Mouse (Mus musculus): ENCODE measurements at regions not wholly inside any gene's neighbourhood (a gene's known extent, or its start where the extent isn't known, plus 50 kb on each side); places are given as distances from the start of the nearest gene placed in this dataset.

DNA sequence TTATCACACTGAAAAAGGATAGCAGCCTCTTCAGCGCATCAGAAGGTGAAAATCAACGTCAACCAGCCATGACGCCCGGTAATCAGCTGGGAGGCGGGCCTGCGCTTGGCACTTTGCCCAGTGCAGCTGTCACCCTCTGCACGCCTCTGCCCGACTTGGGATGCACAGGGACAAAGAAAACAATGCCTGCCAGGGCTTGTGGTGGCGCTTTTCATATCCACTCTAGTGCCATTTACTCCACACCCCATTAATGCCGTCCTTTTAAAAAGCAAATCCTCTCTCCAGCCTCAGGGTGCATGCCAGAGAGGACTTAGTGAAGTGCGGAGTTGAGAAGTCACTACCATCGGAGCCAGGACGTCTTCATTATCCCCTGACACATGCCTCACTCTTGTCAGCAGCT, 204.5 kb upstream of the Sulf2 start:
- H3K9me3 ChIP-seq (replicated peaks) = no peaks in the 10 kb centered on the region
- H3K36me3 ChIP-seq = no peaks in the 10 kb centered on the region
- H3K4me3 ChIP-seq = no peak overlapping the region
- 70% methylated on average over 13 of the region's 13 CpGs for WGBS
- H3K27me3 ChIP-seq (ENCODE audit: low read depth, poor library complexity, severe bottlenecking) = peaks cover 42% of the 10 kb centered on the region
- DNase-seq (ENCODE audit: low spot score) = no peak
- no peak overlapping the region for H3K27ac ChIP-seq (replicated peaks)
- peaks cover 39% of the 10 kb centered on the region for H3K4me1 ChIP-seq

- WGBS = 78% methylated on average over 7 of the region's 7 CpGs
- H3K27ac ChIP-seq (replicated peaks) = no peak overlapping the region
- H3K4me1 ChIP-seq = peaks cover 53% of the 10 kb centered on the region
- no peaks in the 10 kb centered on the region for H3K36me3 ChIP-seq
- no peak for DNase-seq (ENCODE audit: low spot score)
- H3K4me3 ChIP-seq = no peak overlapping the region
- H3K27me3 ChIP-seq (ENCODE audit: low read depth, poor library complexity, severe bottlenecking) = peaks cover 55% of the 10 kb centered on the region
- no peaks in the 10 kb centered on the region for H3K9me3 ChIP-seq (replicated peaks)
Measured at GRCm38 (mm10) chr2:166357824-166358223, 202.4 kb upstream of the Sulf2 start.

DNA sequence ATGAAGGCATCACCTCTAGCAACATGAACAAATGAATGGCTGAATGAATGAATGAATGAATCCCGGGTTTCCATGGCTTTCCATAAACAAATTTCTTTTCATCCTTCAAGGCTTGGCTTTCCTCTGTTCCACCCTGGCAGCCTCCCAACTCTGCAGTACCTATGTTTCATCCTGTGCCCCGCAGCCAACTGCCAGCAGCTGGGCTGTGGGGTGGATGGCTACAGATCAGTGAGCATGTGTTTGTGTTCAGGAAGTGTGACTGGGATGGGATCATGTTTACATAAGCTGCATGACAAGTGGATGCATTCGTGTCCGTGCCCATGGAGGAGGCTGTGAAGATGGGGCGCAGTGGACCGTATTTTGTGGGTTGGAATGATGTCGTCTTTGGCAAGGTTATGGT, 200.5 kb upstream of the Sulf2 start:
- H3K27me3 ChIP-seq (ENCODE audit: low read depth, poor library complexity, severe bottlenecking) = peaks cover 42% of the 10 kb centered on the region
- no peaks in the 10 kb centered on the region for H3K36me3 ChIP-seq
- no peak overlapping the region for H3K4me3 ChIP-seq
- no peak overlapping the region for H3K27ac ChIP-seq (replicated peaks)
- no peaks in the 10 kb centered on the region for H3K9me3 ChIP-seq (replicated peaks)
- WGBS = 78% methylated on average over 7 of the region's 7 CpGs
- no peak for DNase-seq (ENCODE audit: low spot score)
- H3K4me1 ChIP-seq = peaks cover 53% of the 10 kb centered on the region

DNA sequence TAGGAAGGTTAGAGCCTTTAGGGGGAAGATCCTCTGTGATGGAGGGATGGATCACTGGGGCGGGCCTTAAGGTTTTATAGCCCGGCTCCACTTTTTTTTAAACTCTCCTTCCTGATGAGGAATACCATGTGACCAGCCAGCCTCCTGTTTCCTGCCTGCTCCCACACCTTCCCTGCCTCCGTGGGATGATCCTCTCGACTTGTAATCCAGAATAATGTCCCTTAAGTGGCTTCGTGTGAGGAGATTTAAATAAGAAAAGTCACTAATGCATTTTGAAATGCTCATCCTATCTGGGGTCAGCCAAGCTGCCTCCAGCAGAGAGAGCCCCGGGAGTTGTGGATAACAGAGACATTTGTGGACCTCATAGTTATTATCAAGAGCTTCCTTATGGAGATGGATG, 200.0 kb upstream of the Sulf2 start:
- H3K4me1 ChIP-seq = peaks cover 50% of the 10 kb centered on the region
- peaks cover 44% of the 10 kb centered on the region for H3K27me3 ChIP-seq (ENCODE audit: low read depth, poor library complexity, severe bottlenecking)
- H3K9me3 ChIP-seq (replicated peaks) = no peaks in the 10 kb centered on the region
- no peak for DNase-seq (ENCODE audit: low spot score)
- no peak overlapping the region for H3K4me3 ChIP-seq
- H3K27ac ChIP-seq (replicated peaks) = no peak overlapping the region
- 56% methylated on average over 6 of the region's 6 CpGs for WGBS
- H3K36me3 ChIP-seq = no peaks in the 10 kb centered on the region

- no peak for DNase-seq (ENCODE audit: low spot score)
- Histone ChIP-seq H3K4me3 (no peak overlapping the region), H3K4me1 (peaks cover 40% of the 10 kb centered on the region), H3K9me3 (replicated peaks) (no peaks in the 10 kb centered on the region), H3K36me3 (no peaks in the 10 kb centered on the region), H3K27me3 (ENCODE audit: low read depth, poor library complexity, severe bottlenecking) (peaks cover 45% of the 10 kb centered on the region), H3K27ac (replicated peaks) (peak overlapping the region; percentile 58)
- WGBS = 88% methylated on average over 4 of the region's 4 CpGs
Measured at GRCm38 (mm10) chr2:166354391-166354790, 198.9 kb upstream of the Sulf2 start.

DNA sequence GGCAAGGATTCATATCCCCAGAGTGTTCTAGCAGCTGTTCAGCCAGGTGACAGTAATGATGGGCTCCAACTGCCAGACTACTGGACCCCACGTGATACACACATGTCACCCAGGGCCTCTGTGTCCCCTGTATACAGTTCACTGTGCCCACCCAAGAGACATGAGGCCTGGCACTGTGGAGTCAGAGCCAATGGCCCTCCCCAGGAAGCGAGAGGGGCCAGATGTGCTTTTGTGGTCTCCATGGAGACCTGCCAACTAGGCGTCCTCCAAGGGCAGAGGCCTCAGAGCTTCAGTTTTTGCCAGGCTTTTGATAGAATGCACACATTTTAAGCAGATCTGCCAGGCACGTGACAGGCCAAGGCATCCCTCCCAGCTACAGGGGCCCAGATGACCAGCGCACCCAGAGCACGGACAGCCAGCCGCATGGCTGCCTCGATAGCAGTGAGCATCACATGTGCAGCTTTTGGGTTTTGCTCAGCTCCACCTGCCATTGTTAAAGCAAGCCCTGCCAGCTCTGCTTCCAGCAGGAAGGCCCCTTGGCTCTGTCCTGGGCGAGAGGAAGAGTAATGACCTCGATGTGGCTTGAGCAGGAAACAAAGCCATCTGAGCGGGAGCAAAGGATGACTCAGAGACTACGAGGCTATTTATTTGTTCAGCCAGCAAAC, 198.1 kb upstream of the Sulf2 start:
- Histone ChIP-seq H3K27me3 (ENCODE audit: low read depth, poor library complexity, severe bottlenecking) (peaks cover 41% of the 10 kb centered on the region), H3K4me3 (no peak overlapping the region), H3K4me1 (peaks cover 42% of the 10 kb centered on the region), H3K27ac (replicated peaks) (peak overlapping the region; percentile 58), H3K36me3 (no peaks in the 10 kb centered on the region), H3K9me3 (replicated peaks) (no peaks in the 10 kb centered on the region)
- DNase-seq (ENCODE audit: low spot score) = no peak
- 78% methylated on average over 12 of the region's 12 CpGs for WGBS

GRCm38 (mm10) chr2:166351984-166352383, 196.5 kb upstream of the Sulf2 start:
- H3K36me3 ChIP-seq = no peaks in the 10 kb centered on the region
- no peak overlapping the region for H3K4me3 ChIP-seq
- H3K27ac ChIP-seq (replicated peaks) = no peak overlapping the region
- H3K4me1 ChIP-seq = peaks cover 48% of the 10 kb centered on the region
- WGBS = 78% methylated on average over 5 of the region's 5 CpGs
- peaks cover 44% of the 10 kb centered on the region for H3K27me3 ChIP-seq (ENCODE audit: low read depth, poor library complexity, severe bottlenecking)
- no peak for DNase-seq (ENCODE audit: low spot score)
- no peaks in the 10 kb centered on the region for H3K9me3 ChIP-seq (replicated peaks)

- WGBS = 93% methylated on average over 9 of the region's 9 CpGs
- Histone ChIP-seq H3K9me3 (replicated peaks) (no peaks in the 10 kb centered on the region), H3K4me3 (no peak overlapping the region), H3K4me1 (peaks cover 52% of the 10 kb centered on the region), H3K27ac (replicated peaks) (no peak overlapping the region), H3K27me3 (ENCODE audit: low read depth, poor library complexity, severe bottlenecking) (peaks cover 46% of the 10 kb centered on the region), H3K36me3 (no peaks in the 10 kb centered on the region)
- no peak for DNase-seq (ENCODE audit: low spot score)
Measured at GRCm38 (mm10) chr2:166351581-166351980, 196.1 kb upstream of the Sulf2 start.

- WGBS = 81% methylated on average over 10 of the region's 10 CpGs
- Histone ChIP-seq H3K27me3 (ENCODE audit: low read depth, poor library complexity, severe bottlenecking) (peaks cover 57% of the 10 kb centered on the region), H3K36me3 (no peaks in the 10 kb centered on the region), H3K9me3 (replicated peaks) (no peaks in the 10 kb centered on the region), H3K27ac (replicated peaks) (no peak overlapping the region), H3K4me3 (no peak overlapping the region), H3K4me1 (peaks cover 53% of the 10 kb centered on the region)
- no peak for DNase-seq (ENCODE audit: low spot score)
Measured at GRCm38 (mm10) chr2:166348654-166349053, 193.2 kb upstream of the Sulf2 start.

GRCm38 (mm10) chr2:166346421-166347182, 191.1 kb upstream of the Sulf2 start:
- Histone ChIP-seq H3K36me3 (no peaks in the 10 kb centered on the region), H3K9me3 (replicated peaks) (no peaks in the 10 kb centered on the region), H3K27ac (replicated peaks) (peak overlapping the region; percentile 23; the same call in 1 of the 2 replicates), H3K4me3 (no peak overlapping the region), H3K27me3 (ENCODE audit: low read depth, poor library complexity, severe bottlenecking) (peaks cover 67% of the 10 kb centered on the region), H3K4me1 (peaks cover 42% of the 10 kb centered on the region)
- WGBS = 82% methylated on average over 18 of the region's 18 CpGs
- DNase-seq (ENCODE audit: low spot score) = no peak

- peak overlapping the region; percentile 28; the same call in 1 of the 2 replicates for H3K27ac ChIP-seq (replicated peaks)
- H3K4me1 ChIP-seq = peaks cover 42% of the 10 kb centered on the region
- WGBS = 28% methylated on average over 10 of the region's 10 CpGs
- H3K36me3 ChIP-seq = no peaks in the 10 kb centered on the region
- H3K4me3 ChIP-seq = no peak overlapping the region
- no peak for DNase-seq (ENCODE audit: low spot score)
- peaks cover 3% of the 10 kb centered on the region; the same call in 1 of the 2 replicates for H3K9me3 ChIP-seq (replicated peaks)
- H3K27me3 ChIP-seq (ENCODE audit: low read depth, poor library complexity, severe bottlenecking) = peaks cover 50% of the 10 kb centered on the region
Measured at GRCm38 (mm10) chr2:166343551-166344340, 188.3 kb upstream of the Sulf2 start.

DNA sequence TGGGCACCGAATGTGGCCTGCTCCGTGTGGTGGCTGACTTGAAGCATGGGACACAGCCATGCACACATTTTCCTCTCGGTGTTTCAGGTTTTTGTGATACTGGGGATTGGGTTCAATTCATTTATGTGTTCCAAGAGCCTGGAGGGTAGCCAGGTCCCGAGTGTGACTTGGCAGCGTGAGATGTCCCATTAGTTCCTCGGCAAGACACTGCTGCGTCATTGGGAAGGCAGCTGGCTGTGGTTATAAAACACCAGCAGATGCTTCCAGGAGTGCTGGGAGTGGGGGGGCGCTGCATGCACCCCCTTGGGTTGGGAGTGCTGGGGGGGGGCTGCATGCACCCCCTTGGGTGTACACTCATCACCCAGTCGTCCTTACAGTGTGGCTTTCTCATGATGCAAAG, 186.9 kb upstream of the Sulf2 start:
- H3K27ac ChIP-seq (replicated peaks) = no peak overlapping the region
- DNase-seq (ENCODE audit: low spot score) = no peak

More for the DNA sequence above, 186.9 kb upstream of the Sulf2 start:
- Histone ChIP-seq H3K27me3 (ENCODE audit: low read depth, poor library complexity, severe bottlenecking) (peaks cover 40% of the 10 kb centered on the region), H3K4me1 (peaks cover 35% of the 10 kb centered on the region), H3K36me3 (no peaks in the 10 kb centered on the region), H3K9me3 (replicated peaks) (peaks cover 3% of the 10 kb centered on the region; the same call in 1 of the 2 replicates), H3K4me3 (no peak overlapping the region)
- WGBS = 88% methylated on average over 9 of the region's 9 CpGs

All from midbrain, embryonic 10.5 days (tissue).